Mouse (Mus musculus) layer of hippocampus, adult 18-20 months (tissue): ENCODE results near the gene Mmp24. TPM values are rescaled to one million over a fixed set of nuclear protein-coding genes. Genes with fewer than 3 reads are reported as not detected.
"Not testable (repeated sequence)": the region's sequence is repeated elsewhere in the genome, so short reads cannot be mapped to it uniquely, and the experiment has no call there.

Experiments
- DNase-seq, 2 experiments: peaks; one replicate each; pipeline ENCODE4 v3.0.0; 2022; ENCODE audit warnings: low spot score in 2 of 2
- long read RNA-seq: library from polyadenylated mRNA; stranded (forward); transcript quantifications from one replicate; pipeline ENCODE4 v2.0.0, GENCODE M21; 2021
- total RNA-seq, 2 experiments: library from RNA; stranded (reverse); gene quantifications; 2 replicates each; pipeline ENCODE4 v1.2.3; 2021

Gene Mmp24
- total RNA-seq, result 10 to 100 TPM; 39.2 to 39.9 TPM
- long read RNA-seq, full-length matches to known transcripts, result 65 of 100 reads
- long read RNA-seq, partial matches to known transcripts, result 18 of 100 reads
- long read RNA-seq, other reads (novel, unspliced or antisense), result 17 of 100 reads

- no peak for DNase-seq
These were observed at the start of gene Mmp24 for GRCm38 (mm10) chr2:155774927-155775684. Mmp24 (plus strand) TSS chr2:155775342.

GRCm38 (mm10) chr2:155726302-155726701 is 48.8 kb upstream of the Mmp24 start:
- no peak for DNase-seq

GRCm38 (mm10) chr2:155727764-155728395 is 47.3 kb upstream of the Mmp24 start:
- no peak for DNase-seq

- no peak for DNase-seq
These were observed 46.4 kb upstream of the Mmp24 start for GRCm38 (mm10) chr2:155728742-155729141.

GRCm38 (mm10) chr2:155729158-155729645 is 45.9 kb upstream of the Mmp24 start, which contains the start of gene Edem2:
Edem2 (minus strand) TSS chr2:155729475.
- peak; percentile 93 to 95 for DNase-seq

GRCm38 (mm10) chr2:155735080-155735479 is 40.1 kb upstream of the Mmp24 start:
- no peak for DNase-seq

GRCm38 (mm10) chr2:155735766-155736165 is 39.4 kb upstream of the Mmp24 start, which contains the start of gene Gm17581:
Gm17581 (minus strand) TSS chr2:155735866.
- DNase-seq, result not testable (repeated sequence)

- DNase-seq, result no peak
These were observed 38.2 kb upstream of the Mmp24 start for GRCm38 (mm10) chr2:155736936-155737335.

- no peak for DNase-seq
These were observed 37.3 kb upstream of the Mmp24 start for GRCm38 (mm10) chr2:155737803-155738202.

- no peak for DNase-seq
These were observed 32.9 kb upstream of the Mmp24 start for GRCm38 (mm10) chr2:155742211-155742610.

GRCm38 (mm10) chr2:155742931-155743337 is 32.2 kb upstream of the Mmp24 start:
- no peak for DNase-seq

- no peak for DNase-seq
These were observed 31.8 kb upstream of the Mmp24 start for GRCm38 (mm10) chr2:155743351-155743750.

- DNase-seq, result no peak
These were observed 29.7 kb upstream of the Mmp24 start for GRCm38 (mm10) chr2:155745487-155745886.

GRCm38 (mm10) chr2:155749394-155749793 is 25.7 kb upstream of the Mmp24 start:
- no peak for DNase-seq

GRCm38 (mm10) chr2:155751014-155751786 is 23.9 kb upstream of the Mmp24 start, which contains the start of gene Procr:
Procr (plus strand) TSS chr2:155751117.
- no peak for DNase-seq

- peak in 1 of 2 experiments; percentile 29 for DNase-seq
These were observed 19.4 kb upstream of the Mmp24 start for GRCm38 (mm10) chr2:155755746-155756145.

GRCm38 (mm10) chr2:155756855-155757566 is 18.1 kb upstream of the Mmp24 start:
- DNase-seq, result no peak

GRCm38 (mm10) chr2:155764679-155765418 is 10.3 kb upstream of the Mmp24 start:
- peak; percentile 41 to 68 for DNase-seq

- no peak for DNase-seq
These were observed 1.5 kb upstream of the Mmp24 start for GRCm38 (mm10) chr2:155773664-155774063.
